Mouse (Mus musculus): ENCODE results near the gene Akap6.

Akap6 gene

DNA sequence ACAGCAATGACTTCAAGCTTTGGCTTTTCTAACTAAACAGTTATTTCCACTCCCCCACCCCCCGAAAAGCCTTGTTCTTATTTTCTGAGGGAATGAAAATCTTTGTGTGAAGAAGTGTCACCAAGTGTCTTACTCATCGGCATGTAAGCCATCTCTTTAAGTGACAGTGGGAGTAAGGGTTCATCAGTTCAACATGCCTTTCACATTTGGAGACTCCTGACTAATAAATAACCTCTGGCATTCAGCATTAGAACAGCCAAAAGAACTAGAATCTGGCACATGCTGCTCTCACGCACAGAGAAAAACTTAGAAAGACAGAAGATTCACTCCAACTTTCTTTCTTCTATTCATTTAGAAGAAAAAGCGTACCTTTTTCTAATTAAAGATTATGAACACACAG lies 226.3 kb downstream of the Akap6 start:
- DNase-seq, result no peak

DNA sequence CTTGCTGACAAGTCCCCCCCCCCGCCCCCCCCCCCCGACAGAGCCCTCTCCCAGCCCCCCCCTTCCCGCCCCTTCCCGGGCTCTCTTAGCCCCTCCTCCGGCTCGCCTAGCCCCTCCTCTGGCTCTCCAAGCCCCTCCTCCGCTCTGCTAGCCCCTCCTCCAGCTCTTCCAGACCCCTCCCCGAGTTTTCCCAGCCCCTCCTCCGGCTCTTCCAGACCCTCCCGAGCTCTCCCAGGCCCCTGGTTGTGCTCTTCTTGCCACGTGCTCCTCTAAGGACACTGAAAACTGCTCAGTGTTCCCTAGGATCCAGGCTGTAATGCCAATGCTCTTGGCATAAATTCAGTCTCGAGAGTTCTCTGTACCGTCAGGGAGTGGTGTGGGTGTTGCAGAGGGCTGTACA lies 234.6 kb downstream of the Akap6 start:
- DNase-seq, result no peak

DNA sequence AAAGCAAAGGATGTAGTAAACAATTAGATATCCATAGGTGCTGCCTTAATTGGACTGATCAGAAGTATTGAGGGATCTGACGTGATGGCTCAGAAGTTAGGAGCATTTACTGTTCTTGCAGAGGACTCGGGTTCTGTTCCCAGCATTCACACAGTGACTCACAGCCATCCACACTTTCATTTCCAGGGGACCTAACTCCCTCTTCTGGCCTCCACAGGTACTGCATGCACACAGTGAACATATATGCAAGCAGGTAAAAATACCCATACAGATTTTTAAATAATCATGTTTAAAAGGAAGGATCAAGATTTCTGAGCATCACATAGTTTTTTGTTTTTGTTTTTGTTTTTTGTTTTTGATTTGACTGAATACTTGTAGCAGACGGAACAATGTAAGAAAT lies 235.8 kb downstream of the Akap6 start:
- no peak for DNase-seq

DNA sequence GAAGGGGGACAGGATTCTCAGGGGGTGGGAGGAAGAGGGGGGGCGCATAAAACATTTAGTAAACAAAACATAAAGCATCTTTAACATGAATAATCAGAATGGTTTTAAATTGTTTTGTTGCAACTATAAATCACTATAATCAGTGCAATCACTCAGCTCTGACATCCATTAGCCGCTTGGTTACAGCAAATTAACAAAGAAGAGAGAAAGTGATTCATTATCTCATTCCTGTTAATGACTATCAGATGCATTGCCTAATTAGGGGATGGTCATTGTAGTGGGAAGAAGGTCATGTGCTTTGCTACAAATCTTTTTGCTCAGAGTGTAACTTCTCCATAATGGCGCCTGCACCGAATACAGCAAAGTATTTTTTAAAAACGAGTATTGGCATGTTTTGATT lies 239.6 kb downstream of the Akap6 start:
- DNase-seq, result no peak

DNA sequence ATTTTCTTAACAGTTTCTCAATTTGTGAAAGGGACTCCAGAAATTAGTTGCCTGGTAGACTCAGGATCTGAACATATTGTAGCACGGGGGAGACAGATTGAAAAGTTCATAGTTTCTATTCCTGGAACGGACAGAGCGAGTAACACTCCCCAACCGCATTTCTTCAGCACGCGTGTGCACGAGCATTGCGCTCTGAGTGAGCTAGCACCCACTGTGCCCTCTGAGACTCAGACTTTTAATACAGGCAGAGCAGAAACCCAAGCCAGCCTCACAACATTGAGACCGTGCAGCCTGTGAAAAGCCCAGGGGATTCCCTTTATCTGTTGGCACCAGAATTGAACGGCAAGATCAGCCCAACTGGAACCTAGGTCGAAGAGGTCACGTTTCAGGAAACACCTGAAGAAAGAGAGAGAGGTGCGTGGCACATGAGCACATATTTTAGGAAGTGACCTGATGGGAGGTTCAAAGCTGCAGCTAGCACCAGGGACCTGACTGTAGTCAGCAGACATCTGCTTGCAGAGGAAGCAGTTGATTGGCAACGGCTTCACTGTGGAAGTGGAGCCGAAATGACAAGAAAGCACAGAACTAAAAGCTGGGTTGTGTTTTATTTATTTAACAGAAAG lies 240.3 kb downstream of the Akap6 start:
- no peak for DNase-seq

DNA sequence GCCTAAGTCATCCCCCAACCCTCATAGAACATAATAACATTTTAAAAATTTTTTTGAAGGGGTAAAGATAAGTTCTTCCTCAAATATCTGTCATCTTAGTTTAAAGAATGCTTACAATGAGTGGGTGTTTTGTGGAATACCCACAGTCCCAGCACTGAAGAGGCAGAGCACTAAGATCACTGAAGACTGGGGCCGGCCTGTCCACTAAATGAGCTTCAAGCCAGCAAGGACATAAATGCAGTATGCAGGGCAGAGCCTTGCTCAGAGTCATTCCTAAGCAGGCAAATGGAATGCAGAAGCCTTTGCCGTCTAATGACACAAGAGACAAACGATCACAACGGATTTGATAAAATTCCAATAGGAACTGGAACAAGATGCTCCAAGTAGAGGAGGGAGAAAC lies 242.8 kb downstream of the Akap6 start:
- DNase-seq, result peak; percentile 56

DNA sequence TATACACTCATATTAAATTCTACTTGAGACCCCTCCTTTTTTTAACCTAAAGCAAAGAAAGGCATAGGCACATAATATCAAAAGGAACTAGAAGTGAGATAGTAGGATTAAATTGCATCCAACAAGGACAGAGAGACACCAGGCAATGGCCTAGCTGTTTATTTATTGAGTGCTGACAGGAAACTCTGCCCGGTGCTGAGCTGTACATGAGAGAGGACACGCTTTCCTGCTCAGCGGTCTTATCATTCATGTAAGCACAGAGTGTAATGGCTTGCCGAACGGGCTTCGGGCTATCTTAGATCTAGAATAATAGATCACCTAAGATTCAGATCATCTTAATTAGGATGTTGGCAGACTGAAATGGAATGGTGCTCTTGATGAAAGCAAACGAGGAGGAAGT lies 245.1 kb downstream of the Akap6 start:
- peak; percentile 72 for DNase-seq

DNA sequence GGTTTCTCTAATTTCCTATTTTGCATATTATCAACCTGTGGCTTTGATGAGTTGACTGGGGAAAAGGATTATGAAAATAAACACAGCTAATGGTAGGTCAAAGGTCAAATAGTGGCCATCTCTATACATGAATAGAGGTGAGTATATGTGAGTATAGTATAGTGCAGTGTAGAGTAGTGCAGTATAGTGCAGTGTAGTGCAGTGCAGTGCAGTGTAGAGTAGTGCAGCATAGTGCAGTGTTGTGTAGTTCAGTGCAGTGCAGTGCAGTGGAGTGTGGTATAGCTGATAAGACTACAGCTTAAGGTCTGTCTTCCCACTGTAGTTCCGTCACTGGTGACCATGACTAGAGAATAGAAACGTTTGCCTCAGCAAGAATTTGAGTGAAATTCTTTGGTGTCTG lies 245.8 kb downstream of the Akap6 start:
- peak; percentile 70 for DNase-seq

DNA sequence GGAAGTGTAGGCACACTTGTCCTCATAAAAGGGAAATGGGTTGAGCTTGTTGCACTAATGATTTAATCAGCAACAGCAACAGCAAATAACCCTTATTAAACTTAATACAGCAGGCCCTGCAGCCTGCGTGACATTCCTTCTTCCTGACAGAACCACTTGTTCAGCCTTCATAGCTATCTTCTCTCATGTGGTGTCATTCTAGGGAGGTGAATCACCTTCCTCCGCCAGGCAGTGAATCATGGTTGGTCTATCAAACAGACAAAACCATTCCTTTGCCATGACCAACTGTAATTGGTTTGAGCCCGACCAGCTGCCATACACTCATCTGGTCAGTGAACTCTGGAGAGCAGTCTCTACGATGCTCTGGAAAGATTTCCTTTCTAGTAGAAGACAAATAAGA lies 251.5 kb downstream of the Akap6 start:
- peak; percentile 89 for DNase-seq

DNA sequence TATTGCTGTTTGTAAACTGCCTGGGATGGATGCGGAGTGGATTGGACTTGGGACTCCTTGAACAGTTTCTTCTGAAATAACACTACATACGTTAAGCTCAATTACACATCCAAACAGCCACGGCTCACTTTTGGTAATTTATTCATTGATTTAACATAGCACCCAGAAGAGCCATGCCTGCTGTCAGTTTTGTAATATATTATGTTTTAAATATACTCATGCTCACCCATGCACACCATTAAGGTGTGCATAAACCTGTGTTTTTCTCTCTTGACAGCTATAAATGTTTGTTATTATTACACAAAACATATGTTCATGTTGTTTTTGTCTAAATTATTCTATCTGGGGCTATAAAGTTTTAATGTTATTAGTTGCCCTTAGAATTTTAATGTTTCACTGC lies 258.4 kb downstream of the Akap6 start:
- no peak for DNase-seq

DNA sequence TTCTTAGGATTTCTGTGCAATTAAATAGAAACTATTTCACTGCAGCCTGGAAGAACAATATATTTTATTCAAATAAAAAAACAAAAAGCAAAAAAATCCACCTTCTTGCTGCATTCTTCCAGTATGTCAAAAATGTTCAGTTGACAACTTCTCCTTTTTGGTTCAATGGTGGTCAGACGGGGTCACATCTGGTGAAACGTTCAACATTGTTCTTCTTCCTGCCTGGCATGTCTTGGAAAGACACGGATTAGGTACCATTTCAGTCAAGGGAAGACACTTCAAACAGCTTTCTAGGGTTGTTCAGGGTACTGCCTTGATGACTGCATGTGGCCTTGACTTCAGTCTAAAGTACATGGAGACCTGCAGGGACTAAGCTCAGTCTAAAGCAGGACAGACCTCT lies 258.8 kb downstream of the Akap6 start:
- no peak for DNase-seq

DNA sequence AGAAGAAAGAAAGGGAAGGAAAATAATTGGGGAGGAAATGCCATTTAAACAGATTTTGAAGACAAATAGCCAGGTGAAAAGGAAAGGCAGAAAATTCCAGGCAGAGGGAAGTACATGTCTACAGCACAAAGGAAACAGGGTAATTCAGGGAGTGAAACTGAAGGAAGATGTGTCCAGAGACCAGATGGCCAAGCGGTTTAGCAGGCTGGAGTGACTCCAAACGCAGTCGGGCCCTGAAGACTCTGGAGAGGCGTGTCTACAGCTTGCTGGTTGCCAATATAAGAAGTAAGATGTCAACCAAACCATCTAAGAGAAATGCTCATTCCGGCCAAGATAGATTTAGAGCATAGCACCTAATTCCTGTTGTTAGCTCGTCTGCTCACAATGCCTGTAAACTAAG lies 292.6 kb downstream of the Akap6 start:
- DNase-seq, result no peak

DNA sequence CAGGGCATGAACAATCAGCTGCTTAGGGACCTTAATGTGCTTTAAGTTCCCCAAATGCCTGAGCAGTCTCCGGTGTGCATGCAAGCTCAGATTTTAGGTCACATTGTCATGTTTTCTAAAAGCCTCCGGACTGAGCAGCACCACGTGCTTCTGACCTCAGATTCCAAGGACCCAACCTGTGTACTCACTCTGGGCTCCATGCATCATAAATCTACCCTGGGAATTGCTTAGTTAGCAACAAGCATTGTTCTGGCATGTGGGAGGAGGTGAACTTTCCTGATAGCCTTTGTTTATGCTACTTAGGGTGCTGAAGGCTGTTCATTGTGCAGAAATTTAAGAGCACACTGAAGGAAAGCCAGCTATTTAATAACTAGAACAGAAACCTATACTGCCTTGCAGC lies 313.2 kb downstream of the Akap6 start:
- no peak for DNase-seq

DNA sequence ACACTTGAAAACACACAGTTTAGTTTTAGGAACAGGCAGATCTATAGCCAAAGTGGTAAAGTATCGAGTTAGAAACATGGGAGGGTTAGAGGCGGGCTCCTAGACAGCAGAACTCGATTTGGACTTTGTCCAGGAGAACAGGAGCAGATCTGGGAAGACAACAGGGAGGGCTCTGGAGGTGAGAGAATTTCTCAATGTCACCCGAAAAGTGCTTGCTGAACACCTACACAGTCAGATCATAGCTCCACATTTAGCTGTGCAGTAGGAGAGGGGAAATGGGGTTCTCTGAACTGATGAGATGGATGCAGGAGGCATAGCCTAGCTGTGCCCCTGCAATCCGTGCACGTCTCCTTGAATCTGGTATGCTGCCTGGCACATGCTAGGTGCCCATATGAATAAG lies 315.4 kb downstream of the Akap6 start:
- no peak for DNase-seq

DNA sequence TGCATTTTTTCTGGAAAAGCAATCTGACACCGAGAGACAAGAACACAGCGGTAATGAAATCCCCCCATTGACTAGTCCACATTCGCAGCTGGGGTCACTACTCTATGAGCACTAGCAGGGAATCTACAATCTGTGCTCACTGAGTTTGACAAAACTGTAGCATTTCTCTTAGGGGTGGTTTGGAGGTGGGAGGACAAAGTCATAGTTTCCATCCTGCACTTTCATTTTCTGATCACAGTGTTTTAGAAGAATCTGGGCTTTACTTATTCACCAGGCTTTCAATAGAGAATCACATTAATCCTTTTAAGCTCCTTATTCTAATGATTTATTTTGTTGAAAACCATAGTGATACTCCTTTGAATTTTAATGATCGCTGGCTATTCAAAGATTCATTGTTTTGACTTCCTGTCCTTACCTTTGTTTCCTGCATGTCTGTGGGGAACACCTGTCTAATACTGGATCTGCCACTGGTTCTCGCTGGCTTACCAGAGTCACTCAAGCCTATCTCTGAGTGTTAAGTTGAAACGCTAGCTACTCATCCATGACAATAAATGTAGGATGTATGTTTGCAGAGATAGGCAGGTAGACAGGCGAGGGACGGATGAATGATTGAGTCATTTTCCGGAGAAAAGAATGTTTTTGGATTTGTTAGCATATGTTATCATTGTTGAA lies 325.5 kb downstream of the Akap6 start:
- no peak for DNase-seq

DNA sequence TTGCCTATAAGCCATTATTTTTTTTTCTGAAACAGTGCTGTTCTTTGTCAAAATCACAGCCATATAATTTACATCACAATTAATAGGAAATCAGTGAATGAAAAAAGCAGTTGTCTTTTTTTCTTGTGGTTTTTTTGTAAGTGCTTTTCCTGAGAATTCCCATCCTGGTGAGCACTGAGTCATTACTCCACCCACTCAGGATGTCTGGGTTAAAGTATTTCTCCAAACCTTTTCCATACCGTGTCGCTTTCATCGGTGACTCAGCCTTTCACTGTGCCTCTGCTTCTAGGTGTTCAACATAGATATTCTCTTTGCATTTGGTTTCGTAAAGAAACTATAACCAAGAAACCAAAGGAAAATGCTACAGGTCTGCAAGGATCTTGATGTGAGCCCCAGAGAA lies 328.1 kb downstream of the Akap6 start:
- no peak for DNase-seq

DNA sequence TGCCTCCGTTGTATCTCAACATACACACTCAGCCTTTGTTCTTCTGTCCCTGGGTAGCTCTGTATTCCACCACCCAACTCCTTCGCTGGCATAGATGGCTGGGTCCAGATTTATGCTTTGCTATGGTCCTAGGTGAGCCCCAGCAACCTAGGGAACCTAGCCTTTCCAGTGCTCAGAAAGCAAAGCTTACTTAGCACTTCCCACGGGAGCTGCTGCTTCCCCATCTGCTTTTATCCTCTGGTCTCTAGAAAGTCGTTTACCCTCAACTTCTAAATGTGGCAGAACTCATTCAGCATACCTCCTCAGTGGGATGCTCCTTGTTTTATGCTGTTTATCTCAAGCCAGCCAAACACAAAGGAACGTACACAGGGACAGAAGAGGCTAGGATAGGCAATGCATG lies 329.7 kb downstream of the Akap6 start:
- no peak for DNase-seq

DNA sequence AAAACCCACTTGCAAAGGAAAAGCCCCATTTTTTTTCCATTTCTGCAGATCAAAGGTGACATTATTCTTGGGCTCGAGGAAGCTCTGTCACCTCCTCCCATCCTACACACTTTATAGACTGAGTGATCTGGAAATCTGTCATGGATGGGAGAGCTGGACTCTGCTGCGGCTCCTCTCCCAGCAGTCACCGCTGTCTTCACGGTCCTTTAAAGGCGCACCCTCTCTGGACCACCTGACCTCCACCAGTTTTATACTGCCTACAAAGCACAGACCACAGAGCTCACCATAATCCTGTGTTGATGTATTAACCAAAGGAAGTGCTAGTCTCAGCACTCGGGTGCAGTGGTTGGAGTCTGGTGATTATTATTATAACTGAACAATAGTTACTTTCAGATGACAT lies 330.7 kb downstream of the Akap6 start:
- DNase-seq, result peak; percentile 29

DNA sequence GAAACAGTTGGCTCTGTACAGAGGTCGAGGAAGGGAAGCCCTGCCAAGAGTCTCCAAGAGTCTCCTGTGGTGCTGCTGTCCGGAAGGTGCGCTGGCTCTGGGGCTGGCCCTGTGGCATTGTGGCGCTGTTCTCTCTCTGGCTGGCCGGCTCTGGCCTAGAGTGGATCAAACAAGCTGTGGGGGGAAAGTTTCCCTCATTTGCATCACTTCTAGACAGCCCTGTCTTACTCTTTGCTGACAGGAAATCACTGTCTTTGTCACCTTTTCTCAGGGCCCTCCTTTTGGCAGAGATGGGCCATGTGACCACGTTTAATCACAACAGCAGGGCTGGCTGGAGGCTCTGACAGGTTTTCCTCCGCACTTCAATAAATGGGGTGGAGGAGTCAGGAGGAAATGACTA lies 333.6 kb downstream of the Akap6 start:
- DNase-seq, result peak; percentile 92

DNA sequence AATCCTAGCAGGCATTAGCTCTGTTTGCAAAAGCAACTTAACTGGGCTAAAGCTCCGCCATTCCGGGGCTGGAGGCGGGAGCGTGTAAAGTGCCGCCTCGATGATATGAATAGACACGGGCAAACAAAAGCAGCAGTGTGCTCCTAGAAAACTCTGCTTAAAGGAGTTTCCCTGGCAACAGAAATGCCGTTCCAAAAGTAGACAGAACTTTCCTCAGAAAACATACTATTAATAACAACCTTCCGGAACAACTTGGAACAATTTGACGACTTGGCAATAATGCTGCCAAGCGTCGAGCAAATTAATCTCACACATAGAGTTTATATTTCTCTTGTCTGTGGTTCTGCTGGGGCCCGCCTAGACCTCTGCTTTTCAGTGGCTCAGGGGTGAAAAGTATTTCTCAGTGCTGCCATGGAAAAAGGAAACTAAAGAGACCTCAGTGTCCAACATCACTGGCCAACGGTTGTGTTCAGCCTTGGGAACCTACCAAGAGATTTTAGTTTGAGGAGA lies 334.3 kb downstream of the Akap6 start:
- DNase-seq, result peak; percentile 94

DNA sequence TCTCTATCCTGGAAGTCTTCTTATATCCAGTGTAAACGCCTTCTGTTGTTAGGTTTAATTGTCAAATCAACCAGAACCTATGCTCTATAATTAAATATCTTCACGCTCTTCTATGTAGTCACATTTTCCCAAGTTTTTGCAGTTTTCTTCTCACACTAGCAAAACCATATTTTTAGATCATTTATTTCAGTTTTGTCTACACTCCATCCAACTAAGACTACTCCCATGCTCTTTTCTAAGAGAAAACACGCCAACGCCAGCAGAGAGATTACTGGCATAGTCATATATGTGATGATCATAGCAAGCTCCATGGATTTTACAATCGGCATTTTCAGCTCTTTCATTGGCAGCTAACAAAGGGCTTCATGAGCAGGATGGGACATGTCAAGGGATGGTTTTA lies 341.5 kb downstream of the Akap6 start:
- no peak for DNase-seq

DNA sequence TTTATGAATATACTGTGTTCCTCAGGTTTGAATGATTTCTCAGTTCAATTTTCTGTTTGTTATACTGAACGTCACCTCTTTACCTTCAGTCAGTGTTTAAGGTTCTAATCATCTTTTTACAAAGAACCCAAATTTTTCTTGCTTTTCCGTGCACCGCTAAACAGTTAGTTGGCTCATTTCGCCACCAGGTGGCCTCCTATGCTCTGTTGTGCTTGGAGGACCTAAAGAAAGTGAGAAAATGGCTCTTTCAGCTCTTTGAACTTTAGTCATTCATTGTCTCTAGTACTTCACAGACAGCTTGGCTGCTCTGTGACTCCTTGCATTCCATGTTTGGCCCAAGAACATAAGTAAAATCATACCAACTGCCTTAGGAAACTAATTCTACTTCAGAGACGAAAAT lies 343.6 kb downstream of the Akap6 start:
- DNase-seq, result no peak

DNA sequence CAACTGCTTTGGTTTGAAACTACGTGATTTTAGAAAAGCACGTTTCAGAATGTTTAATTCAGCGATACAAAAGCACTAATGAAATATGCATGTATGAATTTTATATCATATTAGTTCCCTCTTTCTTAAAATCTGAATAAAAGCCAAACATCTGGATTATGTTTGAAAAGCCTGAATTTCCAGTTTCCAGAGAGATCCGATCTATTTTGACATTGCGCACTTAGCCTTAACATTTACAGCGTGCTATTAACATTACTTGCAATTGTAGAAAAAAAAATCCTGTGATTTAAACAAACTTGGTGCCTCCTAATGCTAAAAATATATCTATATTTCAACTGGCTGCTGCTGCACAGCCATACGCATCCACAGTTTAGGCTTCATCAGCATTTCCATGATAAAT lies 358.4 kb downstream of the Akap6 start:
- DNase-seq, result no peak

DNA sequence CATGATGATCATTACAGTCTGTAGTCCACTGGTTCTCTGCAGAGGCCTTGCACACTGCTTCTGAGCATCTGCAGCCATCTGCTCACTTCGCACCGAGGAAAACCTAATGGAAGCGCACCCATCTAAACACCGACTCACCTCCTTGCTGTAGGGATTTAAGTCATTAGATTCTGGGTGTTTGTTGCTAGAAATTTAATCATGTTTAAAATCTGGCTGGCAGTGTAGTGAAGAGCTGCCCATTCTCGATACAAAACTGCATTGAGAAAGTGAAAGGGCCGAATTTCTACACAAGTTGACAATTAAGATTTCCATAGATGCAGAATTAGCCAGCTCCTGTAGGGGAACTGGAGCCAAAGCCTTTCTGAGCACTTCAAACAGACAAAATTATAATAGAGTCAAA lies 361.7 kb downstream of the Akap6 start:
- no peak for DNase-seq
